Mouse (Mus musculus) heart, adult 2 months (tissue): ENCODE measurements around the gene Mcrs1.

Experiments
- CTCF ChIP-seq: fragments of 200-600 bp; IDR thresholded peaks from 2 replicates; pipeline ENCODE4 v1.8.1; 2022; ENCODE audit warnings: antibody characterized with exemption, mild to moderate bottlenecking, moderate library complexity
- EP300 ChIP-seq: fragments of 200-500 bp; IDR thresholded peaks from 2 replicates; pipeline ENCODE4 v1.6.1; 2011; ENCODE audit warnings: low read depth, low read length, control low read depth; ENCODE audit not compliant: insufficient read depth
- POLR2A ChIP-seq: fragments of 200-500 bp; IDR thresholded peaks from 2 replicates; pipeline ENCODE4 v1.6.1; 2011; ENCODE audit warnings: mild to moderate bottlenecking, low read depth, low read length, control low read depth; ENCODE audit not compliant: insufficient read depth

DNA sequence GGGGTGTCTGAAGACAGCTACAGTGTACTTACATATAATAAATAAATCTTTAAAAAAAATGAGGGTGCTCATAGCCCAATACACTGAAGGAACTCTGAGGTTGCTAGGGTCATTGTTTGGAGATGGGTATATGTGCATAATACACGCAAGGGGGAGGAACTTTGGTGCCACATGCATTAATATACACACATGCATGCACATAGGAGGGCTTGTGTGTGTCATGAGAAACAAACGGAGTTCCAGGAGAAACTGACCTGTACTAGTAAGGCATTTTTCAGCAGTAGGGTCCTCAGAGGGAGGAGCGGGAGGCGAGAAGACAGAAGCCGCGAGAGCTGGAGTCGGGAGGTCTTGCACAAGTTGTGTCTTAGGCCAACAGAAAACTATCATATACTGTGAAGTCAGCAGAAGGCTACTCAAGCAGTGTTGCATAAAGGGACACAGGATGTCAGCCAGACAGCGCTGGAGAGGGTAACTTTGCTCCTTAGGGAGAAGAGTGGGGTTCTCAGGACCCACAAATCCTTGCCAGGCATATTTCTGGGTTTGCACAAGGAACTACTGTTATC, 7.5 kb upstream of the Mcrs1 start:
- no peak for TF ChIP-seq POLR2A
- TF ChIP-seq CTCF = no peak
- TF ChIP-seq EP300 = no peak
